Mouse (Mus musculus): ENCODE data around the gene Phox2a. TPM values are rescaled to one million over a fixed set of nuclear protein-coding genes. Genes with fewer than 3 reads are reported as not detected.
A peak's percentile ranks its signal among the peaks of the same experiment; 100 is the strongest.

The Phox2a gene
- total and polyA plus RNA-seq, 3 experiments: not detected

DNA sequence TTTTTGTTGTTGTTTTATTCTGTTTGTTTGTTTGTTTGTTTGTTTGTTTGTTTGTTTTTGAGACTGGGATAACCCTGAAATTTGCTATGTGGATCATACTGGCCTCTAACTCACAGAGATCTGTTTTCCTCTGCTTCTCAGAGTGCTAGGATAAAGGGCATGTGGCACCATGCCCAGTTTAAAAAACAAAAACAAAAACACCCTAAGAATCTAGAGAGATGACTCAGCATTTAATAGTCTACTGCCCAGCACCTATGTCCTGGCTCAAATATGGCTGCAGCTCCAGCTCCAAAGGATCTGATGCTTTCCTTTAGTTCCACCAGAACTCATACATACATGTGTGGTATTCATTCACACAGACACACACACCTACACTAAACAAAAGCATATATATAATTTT is 42.9 kb downstream of the Phox2a start (continued):
- TF ChIP-seq KAT2A (conservative IDR thresholded peaks at IDR 0.05; ENCODE audit: low read depth, low read length) (no peak), POLR2AphosphoS5 (IDR thresholded peaks at IDR 0.05; ENCODE audit: borderline replicate concordance, low read depth, low read length) (no peak), TAL1 (IDR thresholded peaks at IDR 0.05; ENCODE audit: low read length) (no peak), ETS1 (IDR thresholded peaks at IDR 0.05; ENCODE audit: low read depth, low read length) (no peak)

DNA sequence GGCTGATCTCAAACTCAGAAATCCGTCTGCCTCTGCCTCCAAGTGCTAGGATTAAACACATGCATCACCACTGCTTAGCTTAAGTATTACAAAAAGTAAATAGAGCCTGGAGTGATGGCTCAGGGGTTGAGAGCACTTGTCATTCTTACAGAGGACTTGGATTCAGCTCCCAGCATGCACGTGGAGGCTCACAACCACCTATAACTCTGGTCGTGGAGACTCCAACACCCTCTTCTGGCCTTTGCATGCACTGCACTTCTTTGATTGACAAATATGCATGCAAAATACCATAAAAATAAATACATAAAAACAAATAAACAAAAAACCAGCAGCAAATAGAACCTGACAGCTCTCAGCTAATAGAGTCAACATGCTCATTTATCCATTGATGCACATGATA is 44.2 kb downstream of the Phox2a start:
- no peaks in the 10 kb centered on the region; a peak in 1 of 4 replicates for H3K36me3 ChIP-seq (ENCODE audit: control insufficient read depth in 1 of 2, insufficient read depth in 2 of 2, low read length in 2 of 2)
- H3K4me1 ChIP-seq (ENCODE audit: control insufficient read depth in 1 of 2, insufficient read depth in 2 of 2, low read length in 2 of 2): peaks cover 0 to 4% of the 10 kb centered on the region in 2 experiments; a peak in 2 of 4 replicates
- no peaks in the 10 kb centered on the region for H3K9me3 ChIP-seq (replicated peaks; ENCODE audit: insufficient read depth, low read length)
- no peak overlapping the region for H3K9ac ChIP-seq (ENCODE audit: control insufficient read depth, low read depth, low read length, poor library complexity, severe bottlenecking)
- no peak overlapping the region for H3K27ac ChIP-seq (ENCODE audit: control insufficient read depth, low read depth, low read length)
- DNase-seq (ENCODE audit: low read depth, low spot score): peak; percentile 38
- TF ChIP-seq USF1 (IDR thresholded peaks at IDR 0.05; ENCODE audit: low read depth, low read length) (no peak), RCOR1 (IDR thresholded peaks at IDR 0.05; ENCODE audit: low read depth, low read length) (no peak), CTCF (IDR thresholded peaks at IDR 0.05 in 2 of 3, conservative IDR thresholded peaks at IDR 0.05 in 1 of 3; ENCODE audit: control insufficient read depth in 1 of 3, insufficient read depth in 1 of 3, low read depth in 2 of 3, low read length in 3 of 3, poor library complexity in 1 of 3, severe bottlenecking in 1 of 3) (peak in 1 of 3 experiments; percentile 35; a peak in 2 of 6 replicates), SMC3 (IDR thresholded peaks at IDR 0.05; ENCODE audit: low read depth, low read length) (peak; percentile 34), POLR2A (IDR thresholded peaks at IDR 0.05; ENCODE audit: control insufficient read depth in 1 of 2, insufficient read depth in 1 of 2, low read depth in 1 of 2, low read length in 2 of 2, poor library complexity in 1 of 2) (no peak), HCFC1 (IDR thresholded peaks at IDR 0.05; ENCODE audit: low read depth, low read length) (no peak), MYB (IDR thresholded peaks at IDR 0.05; ENCODE audit: low read depth, low read length) (no peak), RAD21 (IDR thresholded peaks at IDR 0.05; ENCODE audit: low read depth, low read length) (no peak; the same call in none of the 2 replicates), UBTF (IDR thresholded peaks at IDR 0.05; ENCODE audit: borderline replicate concordance, insufficient read depth, low read depth, low read length) (no peak)
- no peaks in the 10 kb centered on the region for H3K27me3 ChIP-seq (ENCODE audit: control insufficient read depth in 1 of 2, insufficient read depth in 2 of 2, low read length in 2 of 2)
- H3K79me2 ChIP-seq (ENCODE audit: control insufficient read depth, insufficient read depth, low read length, poor library complexity): no peaks in the 10 kb centered on the region
- H3K4me3 ChIP-seq (ENCODE audit: control insufficient read depth in 1 of 2, insufficient read depth in 1 of 2, low read depth in 2 of 2, low read length in 2 of 2): no peak overlapping the region

DNA sequence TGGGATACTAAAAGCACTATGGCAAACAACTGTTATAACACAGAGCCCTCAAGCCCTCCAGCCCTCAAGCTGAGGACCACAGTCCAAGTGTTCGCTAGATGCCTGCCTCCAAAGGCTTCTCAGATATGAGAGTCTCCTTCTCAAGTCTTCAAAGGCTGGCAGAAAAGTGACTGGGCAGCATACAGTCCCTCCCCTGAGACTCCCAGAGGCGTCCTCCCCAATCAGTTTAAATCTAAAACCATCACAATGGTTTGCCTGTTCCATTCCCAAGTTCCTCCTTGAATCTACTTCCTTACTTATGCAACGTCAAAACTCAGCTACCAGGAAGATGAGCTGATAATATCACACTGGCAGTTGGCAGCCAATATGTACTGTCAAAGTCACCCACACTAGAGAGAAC is 45.3 kb downstream of the Phox2a start, which contains the start of gene Anapc15:
TSS of gene Anapc15 (plus strand) at position 301 of the 400 bp plus-strand sequence.
- no peak within 1 kb of the TSS for H3K4me3 ChIP-seq (ENCODE audit: control insufficient read depth in 1 of 2, insufficient read depth in 1 of 2, low read depth in 2 of 2, low read length in 2 of 2)
- no peaks in the 10 kb centered on the region for H3K27me3 ChIP-seq (ENCODE audit: control insufficient read depth in 1 of 2, insufficient read depth in 2 of 2, low read length in 2 of 2)
- H3K27ac ChIP-seq (ENCODE audit: control insufficient read depth, low read depth, low read length): no peak within 1 kb of the TSS
- no peak for TF ChIP-seq E2F4 (IDR thresholded peaks at IDR 0.05; ENCODE audit: borderline replicate concordance, low read depth, low read length)
- no peak for TF ChIP-seq GATA1 (IDR thresholded peaks at IDR 0.05; ENCODE audit: low read depth, low read length)
- TF ChIP-seq USF1 (IDR thresholded peaks at IDR 0.05; ENCODE audit: low read depth, low read length): no peak
- H3K4me1 ChIP-seq (ENCODE audit: control insufficient read depth in 1 of 2, insufficient read depth in 2 of 2, low read length in 2 of 2): peaks cover 0 to 1% of the 10 kb centered on the region in 2 experiments; a peak in 1 of 4 replicates
- no peaks in the 10 kb centered on the region for H3K79me2 ChIP-seq (ENCODE audit: control insufficient read depth, insufficient read depth, low read length, poor library complexity)
- no peak within 1 kb of the TSS for H3K9ac ChIP-seq (ENCODE audit: control insufficient read depth, low read depth, low read length, poor library complexity, severe bottlenecking)
- DNase-seq (ENCODE audit: low read depth, low spot score): no peak
- H3K36me3 ChIP-seq (ENCODE audit: control insufficient read depth in 1 of 2, insufficient read depth in 2 of 2, low read length in 2 of 2): no peaks in the 10 kb centered on the region
- H3K9me3 ChIP-seq (replicated peaks; ENCODE audit: insufficient read depth, low read length): no peaks in the 10 kb centered on the region
